Mouse (Mus musculus) heart, embryonic 16.5 days (tissue): ENCODE measurements at regions not wholly inside any gene's neighbourhood (a gene's known extent, or its start where the extent isn't known, plus 50 kb on each side); places are given as distances from the start of the nearest gene placed in this dataset.

Experiments used
- ATAC-seq: fragments of 200-750 bp; cut with Nextera tagmentation; replicated peaks from 2 replicates; pipeline ENCODE4 v1.8.0; 2017; ENCODE audit warnings: moderate number of reproducible peaks; ENCODE audit not compliant: insufficient read depth, low FRiP score; ENCODE audit errors: extremely low read depth
- H3K27ac ChIP-seq: fragments of 300-500 bp; sonication (generic); 2 replicates; pipeline ENCODE4 v1.5.1; 2014; ENCODE audit warnings: mild to moderate bottlenecking, low read length, control low read depth, moderate library complexity
- H3K27me3 ChIP-seq: fragments of 300-500 bp; sonication (generic); 2 replicates; pipeline ENCODE4 v1.6.1; 2014; ENCODE audit warnings: low read length, mixed read lengths; ENCODE audit not compliant: control insufficient read depth, insufficient read depth
- H3K36me3 ChIP-seq: fragments of 300-500 bp; sonication (generic); 2 replicates; pipeline ENCODE4 v1.6.1; 2014; ENCODE audit not compliant: control insufficient read depth, insufficient read depth
- H3K4me1 ChIP-seq: fragments of 300-500 bp; sonication (generic); 2 replicates; pipeline ENCODE4 v1.6.1; 2014; ENCODE audit warnings: low read length, mixed read lengths; ENCODE audit not compliant: control insufficient read depth, insufficient read depth
- H3K4me2 ChIP-seq: fragments of 300-500 bp; sonication (generic); 2 replicates; pipeline ENCODE4 v1.6.1; 2014; ENCODE audit warnings: low read depth, mild to moderate bottlenecking, control low read depth, low read length
- H3K4me3 ChIP-seq: fragments of 300-500 bp; sonication (generic); 2 replicates; pipeline ENCODE4 v1.5.1; 2014; ENCODE audit warnings: mild to moderate bottlenecking, control low read depth, low read length
- H3K9ac ChIP-seq: fragments of 300-500 bp; sonication (generic); 2 replicates; pipeline ENCODE4 v1.6.1; 2014; ENCODE audit warnings: low read length, control low read depth
- H3K9me3 ChIP-seq: fragments of 300-500 bp; sonication (generic); replicated peaks from 2 replicates; pipeline ENCODE4 v1.6.1; 2016; ENCODE audit warnings: low read length; ENCODE audit not compliant: control insufficient read depth
- WGBS: fragments of 180-500 bp; shearing (Covaris S2); extraction: QIAGEN DNeasy Blood & Tissue Kit; methylation state at CpG from one replicate; pipeline ENCODE4 v1.1.7; 2014; 5-methylcytosine and 5-hydroxymethylcytosine counted together

- no peak overlapping the region for H3K4me2 ChIP-seq
- no peak for ATAC-seq
- no peak overlapping the region for H3K4me3 ChIP-seq
- H3K9me3 ChIP-seq, result no peaks in the 10 kb centered on the region
- no peaks in the 10 kb centered on the region for H3K27me3 ChIP-seq
- H3K4me1 ChIP-seq, result peaks cover 3% of the 10 kb centered on the region
- no peak overlapping the region for H3K9ac ChIP-seq
- H3K36me3 ChIP-seq, result no peaks in the 10 kb centered on the region
- no peak overlapping the region for H3K27ac ChIP-seq
- WGBS, result 55% methylated on average over 3 of the region's 3 CpGs
Observed at GRCm38 (mm10) chr1:190067181-190067580, 103.3 kb downstream of the Prox1 start.

DNA sequence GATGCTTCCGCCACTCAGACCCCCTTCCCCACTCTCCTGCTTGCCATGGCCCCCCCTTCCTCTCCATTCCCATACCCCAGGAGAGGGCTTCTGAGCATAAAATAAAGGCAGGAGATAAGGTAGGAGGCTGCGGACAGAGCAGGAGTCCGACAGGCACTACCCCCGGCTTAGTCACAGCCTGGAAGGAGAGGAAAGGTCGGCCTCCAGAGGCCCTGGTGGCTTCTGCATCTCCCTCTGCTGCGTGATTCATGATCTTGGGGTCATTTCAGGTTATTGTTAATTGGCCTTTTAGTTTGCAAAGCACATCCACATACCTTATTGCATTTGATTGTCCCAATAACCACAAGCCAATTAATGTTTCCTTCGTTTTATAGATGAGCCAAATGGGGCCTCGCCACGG lies 104.1 kb downstream of the Prox1 start:
- no peak overlapping the region for H3K4me3 ChIP-seq
- ATAC-seq, result no peak
- peaks cover 10% of the 10 kb centered on the region for H3K4me1 ChIP-seq
- no peaks in the 10 kb centered on the region for H3K9me3 ChIP-seq
- no peak overlapping the region for H3K9ac ChIP-seq
- no peak overlapping the region for H3K4me2 ChIP-seq
- no peak overlapping the region for H3K27ac ChIP-seq
- no peaks in the 10 kb centered on the region for H3K36me3 ChIP-seq
- no peaks in the 10 kb centered on the region for H3K27me3 ChIP-seq
- WGBS, result 70% methylated on average over 9 of the region's 9 CpGs

DNA sequence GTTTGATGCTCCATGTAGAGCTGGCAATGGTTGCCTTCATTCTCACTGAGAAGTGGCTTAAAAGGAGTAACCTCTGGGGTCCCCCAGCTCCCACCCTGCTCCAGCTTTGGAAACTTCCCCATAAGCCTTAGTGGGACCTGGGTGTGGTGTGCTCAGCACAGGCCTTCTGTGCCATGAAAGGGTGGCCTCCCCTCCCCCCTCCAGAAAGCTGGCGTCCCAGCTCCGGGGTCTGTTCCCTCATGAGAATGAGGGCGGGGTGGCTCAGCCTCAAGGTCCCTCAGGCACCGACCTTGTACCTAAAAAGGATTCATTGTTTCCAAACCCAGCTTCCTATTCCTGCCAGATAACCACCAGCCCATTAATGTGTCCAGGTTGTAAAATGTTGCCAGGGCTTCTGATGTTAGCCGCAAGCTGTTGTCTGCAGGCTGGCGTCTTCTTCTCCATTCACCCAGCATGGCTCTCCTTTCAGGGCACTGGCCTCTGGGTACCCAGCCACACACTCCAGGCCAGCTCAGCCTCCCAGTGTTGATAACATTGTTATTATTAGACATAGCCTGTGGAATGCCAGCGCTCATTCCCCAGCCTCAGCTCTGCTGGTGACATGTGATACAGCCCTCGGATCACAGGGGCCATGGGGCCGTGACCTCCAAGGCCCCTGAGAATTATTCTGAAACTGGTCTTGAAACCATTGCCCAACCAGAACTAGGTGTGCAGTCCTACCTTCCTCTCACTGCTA lies 108.8 kb downstream of the Prox1 start:
- 21% methylated on average over 9 of the region's 9 CpGs for WGBS
- peaks cover 18% of the 10 kb centered on the region for H3K4me1 ChIP-seq
- H3K4me2 ChIP-seq, result peak overlapping the region; percentile 36
- H3K27me3 ChIP-seq, result no peaks in the 10 kb centered on the region
- H3K9ac ChIP-seq, result peak overlapping the region; percentile 58
- H3K27ac ChIP-seq, result peak overlapping the region; percentile 93
- peak; percentile 95 for ATAC-seq
- H3K4me3 ChIP-seq, result no peak overlapping the region
- H3K9me3 ChIP-seq, result no peaks in the 10 kb centered on the region
- no peaks in the 10 kb centered on the region for H3K36me3 ChIP-seq

DNA sequence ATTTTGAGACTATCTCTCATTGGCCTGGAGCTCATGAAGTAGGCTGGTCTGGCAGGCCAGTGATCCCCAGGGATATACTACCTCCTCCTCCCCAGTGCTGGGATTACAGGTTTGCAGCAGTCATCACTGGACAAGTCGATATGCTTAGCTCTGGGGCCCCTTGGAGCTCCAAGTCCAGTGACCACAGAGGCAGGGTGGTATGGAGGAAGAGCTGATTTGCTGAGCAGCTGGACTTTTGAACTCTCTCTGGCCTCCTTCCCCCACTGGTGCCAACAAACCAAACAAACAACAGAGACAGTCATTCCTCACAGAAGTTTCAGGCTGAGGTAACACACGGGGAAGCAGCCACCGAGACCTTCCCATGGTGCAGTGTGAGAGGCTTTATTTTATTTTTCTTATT lies 111.5 kb downstream of the Prox1 start:
- Histone ChIP-seq H3K4me3 (no peak overlapping the region), H3K36me3 (no peaks in the 10 kb centered on the region), H3K27ac (no peak overlapping the region), H3K27me3 (no peaks in the 10 kb centered on the region), H3K4me2 (no peak overlapping the region), H3K4me1 (peaks cover 18% of the 10 kb centered on the region), H3K9me3 (no peaks in the 10 kb centered on the region), H3K9ac (no peak overlapping the region)
- 53% methylated on average over 3 of the region's 3 CpGs for WGBS
- ATAC-seq, result no peak

DNA sequence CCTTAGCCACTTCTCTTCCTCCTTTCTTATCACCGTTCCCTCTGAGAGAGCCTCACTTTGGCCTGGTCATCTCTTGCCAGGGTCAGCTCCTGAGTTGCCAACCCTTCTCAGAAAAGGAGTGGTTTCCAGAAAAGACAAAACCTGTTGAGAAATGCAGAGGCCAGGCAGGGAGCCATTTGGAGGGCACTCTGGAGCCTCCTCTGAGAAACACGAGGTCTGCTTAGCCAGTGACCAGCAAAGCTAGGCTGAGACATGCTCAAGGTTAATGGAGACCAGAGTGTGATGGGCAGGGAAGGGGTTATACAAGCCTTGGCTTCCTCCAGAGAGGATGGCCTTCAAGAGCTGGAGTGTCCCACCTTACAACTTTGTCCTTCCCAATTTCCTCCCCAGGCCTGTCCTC lies 113.6 kb downstream of the Prox1 start:
- ATAC-seq, result no peak
- Histone ChIP-seq H3K9me3 (no peaks in the 10 kb centered on the region), H3K27me3 (no peaks in the 10 kb centered on the region), H3K27ac (no peak overlapping the region), H3K4me1 (peaks cover 13% of the 10 kb centered on the region), H3K9ac (no peak overlapping the region), H3K4me3 (no peak overlapping the region), H3K4me2 (no peak overlapping the region), H3K36me3 (no peaks in the 10 kb centered on the region)
- WGBS, result 69% methylated on average over 2 of the region's 2 CpGs

DNA sequence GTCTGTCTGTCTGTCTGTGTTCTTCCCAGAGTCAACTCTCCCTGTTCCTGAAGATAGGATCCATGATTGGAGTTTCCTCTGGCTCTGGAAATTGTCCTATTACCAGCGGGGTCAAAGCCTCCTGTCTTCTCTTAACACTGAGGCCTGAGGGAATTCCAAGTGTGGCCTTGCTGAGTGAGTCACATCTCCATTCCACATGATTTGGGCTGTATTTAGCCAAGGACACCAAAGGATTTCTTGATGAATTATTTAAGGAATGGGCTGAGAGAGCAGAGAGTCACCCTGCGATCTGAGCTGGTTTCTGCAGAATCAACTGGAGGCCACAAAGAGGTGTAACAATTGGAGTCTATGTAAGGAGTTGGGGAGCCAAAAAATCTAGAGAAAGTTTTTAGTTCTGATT lies 118.6 kb downstream of the Prox1 start:
- Histone ChIP-seq H3K4me1 (0 out of 2 replicates have a peak, but pooled peaks cover under 1% of the 10 kb centered on the region), H3K27me3 (no peaks in the 10 kb centered on the region), H3K36me3 (no peaks in the 10 kb centered on the region), H3K4me3 (no peak overlapping the region), H3K9ac (no peak overlapping the region), H3K9me3 (peaks cover 4% of the 10 kb centered on the region; the same call in 1 of the 2 replicates), H3K4me2 (no peak overlapping the region), H3K27ac (no peak overlapping the region)
- no peak for ATAC-seq
- 88% methylated on average over 2 of the region's 2 CpGs for WGBS

DNA sequence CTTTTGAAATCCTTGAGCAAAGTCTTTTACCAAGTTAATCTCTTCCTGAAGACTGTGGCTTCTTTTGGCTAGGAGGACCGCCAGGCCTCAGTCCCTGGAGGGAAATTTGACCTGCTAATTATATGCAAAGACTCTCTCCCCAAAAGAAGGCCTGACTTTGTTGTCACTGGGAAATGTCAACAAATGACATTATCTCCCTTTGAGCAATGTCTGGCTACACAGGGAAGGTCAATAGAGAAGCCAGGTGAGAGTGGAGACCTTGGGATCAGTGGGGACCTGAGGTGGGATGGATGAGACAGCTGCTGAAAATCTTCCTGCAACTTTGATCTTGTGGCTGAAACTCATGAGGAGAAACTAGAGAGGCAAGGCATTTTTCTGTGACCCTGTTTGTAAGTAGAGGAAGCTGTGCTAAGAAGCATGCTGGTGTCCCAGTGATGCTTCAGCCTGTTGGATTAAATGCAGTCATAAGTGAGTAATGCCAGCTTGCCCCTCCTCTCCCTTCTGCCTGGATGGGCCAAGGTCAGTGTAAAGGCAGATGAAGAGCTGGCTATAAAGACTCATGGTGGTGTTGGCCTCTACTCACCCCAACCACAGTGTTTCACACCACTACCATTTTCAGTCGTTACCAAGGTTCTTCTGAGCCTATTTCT lies 121.9 kb downstream of the Prox1 start:
- no peaks in the 10 kb centered on the region for H3K36me3 ChIP-seq
- WGBS, result 57% methylated on average over 2 of the region's 2 CpGs
- no peak for ATAC-seq

GRCm38 (mm10) chr1:190047201-190047600 lies 123.3 kb downstream of the Prox1 start:
- H3K4me2 ChIP-seq, result no peak overlapping the region
- H3K9ac ChIP-seq, result no peak overlapping the region
- ATAC-seq, result no peak
- H3K27me3 ChIP-seq, result no peaks in the 10 kb centered on the region
- H3K27ac ChIP-seq, result no peak overlapping the region
- no peaks in the 10 kb centered on the region for H3K36me3 ChIP-seq
- no peak overlapping the region for H3K4me3 ChIP-seq
- no peaks in the 10 kb centered on the region for H3K4me1 ChIP-seq
- H3K9me3 ChIP-seq, result peaks cover 4% of the 10 kb centered on the region; the same call in 1 of the 2 replicates
- WGBS, result 82% methylated on average over 6 of the region's 6 CpGs

More for the DNA sequence above, 121.9 kb downstream of the Prox1 start:
- peaks cover 4% of the 10 kb centered on the region; the same call in 1 of the 2 replicates for H3K9me3 ChIP-seq
- no peaks in the 10 kb centered on the region for H3K27me3 ChIP-seq
- H3K4me1 ChIP-seq, result no peaks in the 10 kb centered on the region
- H3K4me2 ChIP-seq, result no peak overlapping the region
- no peak overlapping the region for H3K27ac ChIP-seq
- no peak overlapping the region for H3K4me3 ChIP-seq
- no peak overlapping the region for H3K9ac ChIP-seq

DNA sequence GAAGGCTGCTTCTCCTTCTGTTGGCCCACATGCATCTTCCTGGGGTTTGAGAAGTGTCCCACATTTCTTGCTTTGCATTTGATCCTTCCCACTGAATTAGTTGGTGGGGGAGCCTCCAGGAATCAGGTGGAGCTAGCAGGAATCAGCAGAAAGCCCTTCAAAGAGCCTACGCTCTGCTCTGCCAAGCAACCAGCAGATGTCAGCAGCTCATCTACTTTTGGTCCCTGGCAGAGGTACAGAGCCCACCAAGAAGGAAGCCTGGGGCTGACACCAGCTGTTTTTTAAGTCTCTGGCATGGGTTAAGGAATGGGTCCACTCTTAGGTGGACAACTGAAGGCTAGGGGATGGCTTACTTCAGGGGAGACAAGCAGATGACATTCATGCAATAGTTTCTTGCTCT lies 123.6 kb upstream of the Smyd2 start:
- ATAC-seq, result no peak
- Histone ChIP-seq H3K4me3 (no peak overlapping the region), H3K9ac (no peak overlapping the region), H3K4me1 (no peaks in the 10 kb centered on the region), H3K27ac (no peak overlapping the region), H3K4me2 (no peak overlapping the region), H3K27me3 (no peaks in the 10 kb centered on the region), H3K9me3 (peaks cover 4% of the 10 kb centered on the region; the same call in 1 of the 2 replicates), H3K36me3 (no peaks in the 10 kb centered on the region)
- 4% methylated on average over 1 of the region's 1 CpGs for WGBS
